Mouse (Mus musculus) intestine, postnatal 0 days (tissue): Measurements from ENCODE around the gene Fnbp1. TPM values are rescaled to one million over a fixed set of nuclear protein-coding genes. Genes with fewer than 3 reads are reported as not detected.

Experiments
- ATAC-seq: fragments of 200-750 bp; cut with Nextera tagmentation; 2 replicates; pipeline ENCODE4 v1.8.0; 2017; ENCODE audit warnings: mild to moderate bottlenecking, moderate TSS enrichment, moderate library complexity
- H3K27ac ChIP-seq: fragments of 300-500 bp; sonication (generic); 2 replicates; pipeline ENCODE4 v1.5.1; 2014; ENCODE audit warnings: mild to moderate bottlenecking, low read depth, low read length, moderate library complexity
- H3K27me3 ChIP-seq: fragments of 300-500 bp; sonication (generic); replicated peaks from 2 replicates; pipeline ENCODE4 v1.6.1; 2014; ENCODE audit warnings: low read length, mixed read lengths; ENCODE audit not compliant: control insufficient read depth, insufficient read depth
- H3K36me3 ChIP-seq: fragments of 300-500 bp; sonication (generic); 2 replicates; pipeline ENCODE4 v1.6.1; 2014; ENCODE audit warnings: mild to moderate bottlenecking, moderate library complexity; ENCODE audit not compliant: control insufficient read depth, insufficient read depth
- H3K4me1 ChIP-seq: fragments of 300-500 bp; sonication (generic); replicated peaks from 2 replicates; pipeline ENCODE4 v1.6.1; 2014; ENCODE audit warnings: antibody characterized with exemption, low read length, mixed read lengths; ENCODE audit not compliant: control insufficient read depth, insufficient read depth
- H3K4me2 ChIP-seq: fragments of 300-500 bp; sonication (generic); replicated peaks from 2 replicates; pipeline ENCODE4 v1.6.1; 2014; ENCODE audit warnings: low read depth, mild to moderate bottlenecking, moderate library complexity
- H3K4me3 ChIP-seq: fragments of 300-500 bp; sonication (generic); 2 replicates; pipeline ENCODE4 v1.5.1; 2014; ENCODE audit warnings: low read depth, low read length
- H3K9ac ChIP-seq: fragments of 300-500 bp; sonication (generic); 2 replicates; pipeline ENCODE4 v1.6.1; 2014; ENCODE audit warnings: mild to moderate bottlenecking, low read depth, low read length
- H3K9me3 ChIP-seq: fragments of 300-500 bp; sonication (generic); 2 replicates; pipeline ENCODE4 v1.6.1; 2016; ENCODE audit warnings: mixed run types; ENCODE audit not compliant: control insufficient read depth
- CTCF ChIP-seq: sonication (generic); IDR thresholded peaks from 2 replicates; pipeline ENCODE4 v1.5.1; 2016; ENCODE audit warnings: low read depth, mild to moderate bottlenecking, control low read depth, antibody characterized with exemption, moderate library complexity
- WGBS: fragments of 180-500 bp; shearing (Covaris S2); extraction: QIAGEN DNeasy Blood & Tissue Kit; methylation state at CpG from one replicate; pipeline ENCODE4 v1.1.7; 2014; 5-methylcytosine and 5-hydroxymethylcytosine counted together
- polyA plus RNA-seq: library from polyadenylated mRNA; unstranded; fragments of >200 nt; fragmentation: Nextera tagmentation; extraction: Ambion mirVana; gene quantifications from 2 replicates; pipeline ENCODE4 v1.2.1, GENCODE M21; 2015

The Fnbp1 gene
- polyA plus RNA-seq, 1 experiment from 2014 or later, result 10.4 TPM

- ATAC-seq, result no peak
- TF ChIP-seq CTCF, result no peak
- no peak overlapping the region for H3K4me2 ChIP-seq
- 87% methylated on average over 5 of the region's 5 CpGs for WGBS
- no peak overlapping the region for H3K4me3 ChIP-seq
- no peaks in the 10 kb centered on the region for H3K27me3 ChIP-seq
- no peaks in the 10 kb centered on the region for H3K36me3 ChIP-seq
- 0 out of 2 replicates have a peak, but pooled peaks cover 4% of the 10 kb centered on the region for H3K4me1 ChIP-seq
- no peak overlapping the region for H3K27ac ChIP-seq
- no peaks in the 10 kb centered on the region for H3K9me3 ChIP-seq
- no peak overlapping the region for H3K9ac ChIP-seq
Observed at GRCm38 (mm10) chr2:31123493-31123892, 18.3 kb downstream of the Fnbp1 start.

GRCm38 (mm10) chr2:31122806-31123205, 19.0 kb downstream of the Fnbp1 start:
- Histone ChIP-seq H3K9ac (no peak overlapping the region), H3K9me3 (no peaks in the 10 kb centered on the region), H3K4me1 (0 out of 2 replicates have a peak, but pooled peaks cover 4% of the 10 kb centered on the region), H3K27me3 (no peaks in the 10 kb centered on the region), H3K27ac (no peak overlapping the region), H3K4me3 (no peak overlapping the region), H3K4me2 (no peak overlapping the region), H3K36me3 (no peaks in the 10 kb centered on the region)
- ATAC-seq, result no peak
- 92% methylated on average over 5 of the region's 5 CpGs for WGBS
- no peak for TF ChIP-seq CTCF

- H3K4me1 ChIP-seq, result 0 out of 2 replicates have a peak, but pooled peaks cover 4% of the 10 kb centered on the region
- H3K27ac ChIP-seq, result no peak overlapping the region
- 73% methylated on average over 7 of the region's 7 CpGs for WGBS
- H3K9me3 ChIP-seq, result no peaks in the 10 kb centered on the region
- no peak for TF ChIP-seq CTCF
- H3K9ac ChIP-seq, result no peak overlapping the region
- no peaks in the 10 kb centered on the region for H3K36me3 ChIP-seq
- H3K4me2 ChIP-seq, result no peak overlapping the region
- H3K27me3 ChIP-seq, result no peaks in the 10 kb centered on the region
- ATAC-seq, result no peak
- H3K4me3 ChIP-seq, result no peak overlapping the region
Observed at GRCm38 (mm10) chr2:31121131-31121693, 20.6 kb downstream of the Fnbp1 start.

- H3K4me2 ChIP-seq, result no peak overlapping the region
- 0 out of 2 replicates have a peak, but pooled peaks cover 4% of the 10 kb centered on the region for H3K4me1 ChIP-seq
- no peak overlapping the region for H3K27ac ChIP-seq
- H3K27me3 ChIP-seq, result no peaks in the 10 kb centered on the region
- no peaks in the 10 kb centered on the region for H3K9me3 ChIP-seq
- ATAC-seq, result no peak
- no peak overlapping the region for H3K9ac ChIP-seq
- TF ChIP-seq CTCF, result no peak
- no peak overlapping the region for H3K4me3 ChIP-seq
- H3K36me3 ChIP-seq, result no peaks in the 10 kb centered on the region
- 53% methylated on average over 13 of the region's 13 CpGs for WGBS
Observed at GRCm38 (mm10) chr2:31119795-31120194, 22.0 kb downstream of the Fnbp1 start.

- Histone ChIP-seq H3K4me3 (no peak overlapping the region), H3K4me1 (no peaks in the 10 kb centered on the region), H3K4me2 (no peak overlapping the region), H3K27ac (no peak overlapping the region), H3K9ac (no peak overlapping the region), H3K36me3 (no peaks in the 10 kb centered on the region), H3K9me3 (no peaks in the 10 kb centered on the region), H3K27me3 (no peaks in the 10 kb centered on the region)
- TF ChIP-seq CTCF, result no peak
- no peak for ATAC-seq
- 89% methylated on average over 10 of the region's 10 CpGs for WGBS
Observed at GRCm38 (mm10) chr2:31118639-31119380, 23.0 kb downstream of the Fnbp1 start.

GRCm38 (mm10) chr2:31118211-31118610, 23.6 kb downstream of the Fnbp1 start:
- no peak for TF ChIP-seq CTCF
- 89% methylated on average over 3 of the region's 3 CpGs for WGBS
- Histone ChIP-seq H3K9ac (no peak overlapping the region), H3K27me3 (no peaks in the 10 kb centered on the region), H3K36me3 (no peaks in the 10 kb centered on the region), H3K4me2 (no peak overlapping the region), H3K9me3 (no peaks in the 10 kb centered on the region), H3K4me3 (no peak overlapping the region), H3K4me1 (no peaks in the 10 kb centered on the region), H3K27ac (no peak overlapping the region)
- ATAC-seq, result no peak
